ENCODE assay signal across 24 mouse cellular contexts in the genomic region with DNA sequence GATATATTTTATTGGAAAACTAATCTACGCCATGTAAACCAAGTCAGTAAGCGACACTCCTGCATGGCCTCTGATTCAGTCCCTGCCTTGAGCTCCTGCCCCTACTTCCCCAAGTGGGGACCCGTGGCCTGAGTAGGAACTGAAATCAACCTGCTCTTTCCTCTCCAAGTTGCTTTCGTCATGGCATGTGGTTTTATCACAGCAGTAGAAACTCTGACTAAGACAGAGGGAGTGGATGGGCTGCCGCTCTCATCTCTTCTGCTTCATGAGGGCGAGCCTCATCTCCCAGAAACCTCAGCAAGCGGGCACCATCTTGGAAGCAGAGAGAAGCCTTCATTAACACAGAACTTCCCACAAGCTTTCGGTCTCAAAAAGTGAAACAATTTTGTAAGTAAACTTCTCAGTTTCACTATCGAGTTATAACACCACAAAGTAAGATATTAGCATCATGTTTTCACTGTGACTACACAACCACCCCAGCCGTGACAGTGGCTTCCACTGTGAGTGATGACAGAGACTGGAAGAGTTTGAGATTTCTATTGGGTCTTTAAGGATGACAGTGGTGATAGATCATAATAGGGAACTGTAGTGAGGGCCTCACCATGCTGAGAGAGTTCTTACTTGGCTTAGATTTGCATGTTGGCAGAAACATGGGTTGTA. TPM values are rescaled to one million over a fixed set of nuclear protein-coding genes. Genes with fewer than 3 reads are reported as not detected.
DNase-seq lines count a peak whose midpoint lies in the region; ATAC-seq and TF ChIP-seq lines count a peak whose summit lies in the region.
"Had no signal": no experiment of that assay in that cellular context is flagged by ENCODE, and none has a peak within 500 bp of the region (broad histone marks: within the 10 kb centered on the region; RNA-seq: fewer than 3 reads in every experiment).

No protein-coding gene starts in this region.

- no peaks in the 10 kb centered on the region for H3K27me3 ChIP-seq in liver, postnatal 0 days (ENCODE audit: insufficient read depth, low read length)
- no peaks in the 10 kb centered on the region for H3K27me3 ChIP-seq in liver, embryonic 11.5 days (replicated peaks; ENCODE audit: control insufficient read depth, insufficient read depth, low read length)
- H3K27me3 ChIP-seq: embryonic facial prominence, embryonic 13.5 days; limb, embryonic 13.5 days; midbrain, embryonic 15.5 days; neural tube, embryonic 12.5 days had no signal

- no peak overlapping the region for H3K4me3 ChIP-seq in liver, postnatal 0 days (ENCODE audit: low read depth, low read length)
- no peak overlapping the region for H3K4me3 ChIP-seq in liver, embryonic 11.5 days (ENCODE audit: low read depth, low read length)
- H3K4me3 ChIP-seq: embryonic facial prominence, embryonic 13.5 days; hindbrain, embryonic 10.5 days; limb, embryonic 13.5 days; midbrain, embryonic 15.5 days; neural tube, embryonic 12.5 days had no signal

- ATAC-seq in liver, postnatal 0 days: peak; percentile 33; the same call in 1 of the 2 replicates
- no peak for ATAC-seq in liver, embryonic 11.5 days (replicated peaks; ENCODE audit: low FRiP score)
- peak; percentile 78 for ATAC-seq in common myeloid progenitor, adult 5-6 weeks (replicated peaks; ENCODE audit: low read depth, poor library complexity, severe bottlenecking)
- ATAC-seq in monocyte, adult 5-6 weeks (replicated peaks; ENCODE audit: insufficient number of reproducible peaks, low FRiP score, low TSS enrichment, poor library complexity, severe bottlenecking): peak; percentile 86
- ATAC-seq: forebrain, embryonic 16.5 days; intestine, postnatal 0 days had no signal

- H3K4me1 ChIP-seq in liver, postnatal 0 days (ENCODE audit: insufficient read depth): no peaks in the 10 kb centered on the region
- no peaks in the 10 kb centered on the region for H3K4me1 ChIP-seq in liver, embryonic 11.5 days (replicated peaks; ENCODE audit: control insufficient read depth, insufficient read depth, low read length)
- H3K4me1 ChIP-seq: hindbrain, embryonic 10.5 days; limb, embryonic 13.5 days; midbrain, embryonic 15.5 days; neural tube, embryonic 12.5 days had no signal

- no peaks in the 10 kb centered on the region for H3K9me3 ChIP-seq in liver, postnatal 0 days (ENCODE audit: low read length)
- H3K9me3 ChIP-seq in liver, embryonic 11.5 days (ENCODE audit: control insufficient read depth, low read length): no peaks in the 10 kb centered on the region
- H3K9me3 ChIP-seq: embryonic facial prominence, embryonic 13.5 days; hindbrain, embryonic 10.5 days; limb, embryonic 13.5 days; midbrain, embryonic 15.5 days; neural tube, embryonic 12.5 days had no signal

- no peak for TF ChIP-seq EP300 in liver, postnatal 0 days (IDR thresholded peaks at IDR 0.05; ENCODE audit: low read depth)

- no peak for DNase-seq in liver, postnatal 0 days
- no peak for DNase-seq in liver, embryonic 11.5 days (ENCODE audit: low spot score)
- DNase-seq in B cell, adult 2 months: peak; percentile 61 to 65
- no peak for DNase-seq in adrenal gland, postnatal 10 days
- DNase-seq in embryo, embryonic 10.5 days (ENCODE audit: low spot score): no peak
- no peak for DNase-seq in left cerebral cortex, adult 9 months (ENCODE audit: low spot score in 2 of 2)
- DNase-seq: adrenal gland, adult 2 months; cerebellum, adult 11-12 months; kidney, postnatal 14 days; lung, embryonic 14.5 days; thymus, adult 2 months had no signal

- no peak overlapping the region for H3K9ac ChIP-seq in liver, postnatal 0 days (replicated peaks)
- H3K9ac ChIP-seq in liver, embryonic 11.5 days (ENCODE audit: low read depth, low read length): no peak overlapping the region
- H3K9ac ChIP-seq: embryonic facial prominence, embryonic 13.5 days; limb, embryonic 13.5 days; lung, embryonic 14.5 days; midbrain, embryonic 15.5 days; neural tube, embryonic 12.5 days had no signal

- 62% methylated on average over 10 of the region's 10 CpGs for WGBS in liver, postnatal 0 days (ENCODE audit: insufficient replicate concordance)
- 71% methylated on average over 10 of the region's 10 CpGs for WGBS in liver, embryonic 11.5 days

- no peaks in the 10 kb centered on the region for H3K36me3 ChIP-seq in liver, postnatal 0 days (replicated peaks; ENCODE audit: insufficient read depth, low read length)
- no peaks in the 10 kb centered on the region for H3K36me3 ChIP-seq in liver, embryonic 11.5 days (ENCODE audit: control insufficient read depth, insufficient read depth, low read length)
- H3K36me3 ChIP-seq: embryonic facial prominence, embryonic 13.5 days; hindbrain, embryonic 10.5 days; limb, embryonic 13.5 days; midbrain, embryonic 15.5 days; neural tube, embryonic 12.5 days had no signal

- H3K4me2 ChIP-seq in liver, postnatal 0 days (ENCODE audit: low read depth, low read length): no peak overlapping the region
- H3K4me2 ChIP-seq in liver, embryonic 11.5 days: no peak overlapping the region
- H3K4me2 ChIP-seq: embryonic facial prominence, embryonic 13.5 days; limb, embryonic 13.5 days; lung, embryonic 14.5 days; midbrain, embryonic 15.5 days; neural tube, embryonic 12.5 days had no signal

- TF ChIP-seq CTCF in liver, postnatal 0 days (IDR thresholded peaks at IDR 0.05; ENCODE audit: low read depth): no peak

- no peak overlapping the region for H3K27ac ChIP-seq in liver, postnatal 0 days (ENCODE audit: low read depth)
- no peak overlapping the region for H3K27ac ChIP-seq in liver, embryonic 11.5 days (ENCODE audit: low read depth, low read length)
- H3K27ac ChIP-seq: embryonic facial prominence, embryonic 13.5 days; hindbrain, embryonic 10.5 days; limb, embryonic 13.5 days; midbrain, embryonic 15.5 days; neural tube, embryonic 12.5 days had no signal

RNA-seq across cellular contexts. Expression of a gene that starts 1.2 kb away (rescaled TPM):
- polyA plus RNA-seq in liver, postnatal 0 days (2015; fragmentation: Nextera tagmentation; extraction: Ambion mirVana): not detected in 2 replicates
- polyA plus RNA-seq in liver, embryonic 11.5 days (2014; fragmentation: Nextera tagmentation; extraction: Ambion mirVana): not detected in 2 replicates
- total RNA-seq in common myeloid progenitor, adult 5-6 weeks (2017): not detected in 2 replicates
- 0.19 to 2.9 TPM in 2 of 3 replicates, not detected in the other for total RNA-seq in monocyte, adult 5-6 weeks (2017)
- under 1 TPM; 0.24 to 0.27 TPM for total RNA-seq in adrenal gland, postnatal 10 days (2021)
- total RNA-seq: gastrocnemius, adult 18-20 months; heart, adult 18-20 months had no signal
- polyA plus RNA-seq: neural tube, embryonic 12.5 days had no signal

RNA-seq across cellular contexts. Expression of a gene that starts 49.9 kb away (rescaled TPM):
- polyA plus RNA-seq in liver, postnatal 0 days (2015; fragmentation: Nextera tagmentation; extraction: Ambion mirVana): 0.15 TPM in 1 of 2 replicates, not detected in the other
- polyA plus RNA-seq in liver, embryonic 11.5 days (2014; fragmentation: Nextera tagmentation; extraction: Ambion mirVana): not detected in 2 replicates
- total RNA-seq in common myeloid progenitor, adult 5-6 weeks (2017): not detected in 2 replicates
- 34.6 to 61.0 TPM (median 35.2 TPM) in 3 replicates for total RNA-seq in monocyte, adult 5-6 weeks (2017)
- total RNA-seq in adrenal gland, postnatal 10 days (2021): not detected
- total RNA-seq: gastrocnemius, adult 18-20 months; layer of hippocampus, adult 8-10 months; left cerebral cortex, adult 8-10 months had no signal
- polyA plus RNA-seq: embryonic facial prominence, embryonic 13.5 days; limb, embryonic 13.5 days had no signal

Comparison
In these comparisons a context has a peak if more than half of its experiments do, and no peak if none do; other contexts are left out.
1. DNase-seq: peak in B cell, adult 2 months (2 of 2); none in liver, postnatal 0 days (single experiment), liver, embryonic 11.5 days (single experiment), adrenal gland, postnatal 10 days (single experiment), embryo, embryonic 10.5 days (single experiment) and left cerebral cortex, adult 9 months (0 of 2).
2. RNA of a gene that starts 49.9 kb away (total RNA-seq): 34.6 to 61.0 TPM in monocyte, adult 5-6 weeks; not detected in adrenal gland, postnatal 10 days and not detected in common myeloid progenitor, adult 5-6 weeks; every median in the first group is over 10 times any median in the second.